Mouse (Mus musculus) MN1 (cell line): Measurements from ENCODE around the gene Gm10718.
"Not testable (repeated sequence)": the region's sequence is repeated elsewhere in the genome, so short reads cannot be mapped to it uniquely, and the experiment has no call there.

ENCODE experiments used
- DNase-seq: peaks from one replicate; pipeline ENCODE4 v3.0.0-alpha.2; 2016; ENCODE audit warnings: low spot score

The Gm10718 gene

DNA sequence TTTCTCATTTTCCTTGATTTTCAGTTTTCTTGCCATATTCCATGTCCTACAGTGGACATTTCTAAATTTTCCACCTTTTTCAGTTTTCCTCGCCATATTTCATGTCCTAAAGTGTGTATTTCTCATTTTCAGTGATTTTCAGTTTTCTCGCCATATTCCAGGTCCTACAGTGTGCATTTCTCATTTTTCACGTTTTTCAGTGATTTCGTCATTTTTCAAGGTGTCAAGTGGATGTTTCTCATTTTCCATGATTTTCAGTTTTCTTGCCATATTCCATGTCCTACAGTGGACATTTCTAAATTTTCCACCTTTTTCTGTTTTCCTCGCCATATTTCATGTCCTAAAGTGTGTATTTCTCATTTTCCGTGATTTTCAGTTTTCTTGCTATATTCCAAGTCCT, 2.3 kb downstream of the Gm10718 start:
- DNase-seq: not testable (repeated sequence)

DNA sequence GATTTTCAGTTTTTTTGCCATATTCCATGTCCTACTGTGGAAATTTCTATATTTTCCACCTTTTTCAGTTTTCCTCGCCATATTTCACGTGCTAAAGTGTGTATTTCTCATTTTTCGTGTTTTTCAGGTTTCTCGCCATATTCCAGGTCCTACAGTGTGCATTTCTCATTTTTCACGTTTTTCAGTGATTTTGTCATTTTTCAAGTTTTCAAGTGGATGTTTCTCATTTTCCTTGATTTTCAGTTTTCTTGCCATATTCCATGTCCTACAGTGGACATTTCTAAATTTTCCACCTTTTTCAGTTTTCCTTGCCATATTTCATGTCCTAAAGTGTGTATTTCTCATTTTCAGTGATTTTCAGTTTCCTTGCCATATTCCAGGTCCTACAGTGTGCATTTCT, 2.8 kb downstream of the Gm10718 start:
- DNase-seq: not testable (repeated sequence)

DNA sequence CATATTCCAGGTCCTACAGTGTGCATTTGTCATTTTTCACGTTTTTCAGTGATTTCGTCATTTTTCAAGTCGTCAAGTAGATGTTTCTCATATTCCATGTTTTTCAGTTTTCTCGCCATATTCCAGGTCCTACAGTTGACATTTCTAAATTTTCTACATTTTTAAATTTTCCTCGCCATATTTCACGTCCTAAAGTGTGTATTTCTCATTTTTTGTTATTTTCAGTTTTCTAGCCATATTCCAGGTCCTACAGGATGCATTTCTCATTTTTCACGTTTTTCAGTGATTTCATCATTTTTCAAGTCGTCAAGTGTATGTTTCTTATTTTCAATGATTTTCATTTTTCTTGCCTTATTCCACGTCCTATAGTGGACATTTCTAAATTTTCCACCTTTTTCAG, 3.4 kb downstream of the Gm10718 start:
- not testable (repeated sequence) for DNase-seq

DNA sequence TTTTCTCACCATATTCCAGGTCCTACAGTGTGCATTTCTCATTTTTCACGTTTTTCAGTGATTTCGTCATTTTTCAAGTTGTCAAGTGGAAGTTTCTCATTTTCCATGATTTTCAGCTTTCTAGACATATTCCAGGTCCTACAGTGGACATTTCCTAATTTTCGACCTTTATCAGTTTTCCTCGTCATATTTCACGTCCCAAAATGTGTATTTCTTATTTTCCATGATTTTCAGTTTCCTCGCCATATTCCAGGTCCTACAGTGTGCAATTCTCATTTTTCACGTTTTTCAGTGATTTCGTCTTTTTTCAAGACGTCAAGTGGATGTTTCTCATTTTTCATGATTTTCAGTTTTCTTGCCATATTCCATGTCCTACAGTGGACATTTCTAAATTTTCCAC, 3.9 kb downstream of the Gm10718 start:
- DNase-seq: peak; percentile 67

DNA sequence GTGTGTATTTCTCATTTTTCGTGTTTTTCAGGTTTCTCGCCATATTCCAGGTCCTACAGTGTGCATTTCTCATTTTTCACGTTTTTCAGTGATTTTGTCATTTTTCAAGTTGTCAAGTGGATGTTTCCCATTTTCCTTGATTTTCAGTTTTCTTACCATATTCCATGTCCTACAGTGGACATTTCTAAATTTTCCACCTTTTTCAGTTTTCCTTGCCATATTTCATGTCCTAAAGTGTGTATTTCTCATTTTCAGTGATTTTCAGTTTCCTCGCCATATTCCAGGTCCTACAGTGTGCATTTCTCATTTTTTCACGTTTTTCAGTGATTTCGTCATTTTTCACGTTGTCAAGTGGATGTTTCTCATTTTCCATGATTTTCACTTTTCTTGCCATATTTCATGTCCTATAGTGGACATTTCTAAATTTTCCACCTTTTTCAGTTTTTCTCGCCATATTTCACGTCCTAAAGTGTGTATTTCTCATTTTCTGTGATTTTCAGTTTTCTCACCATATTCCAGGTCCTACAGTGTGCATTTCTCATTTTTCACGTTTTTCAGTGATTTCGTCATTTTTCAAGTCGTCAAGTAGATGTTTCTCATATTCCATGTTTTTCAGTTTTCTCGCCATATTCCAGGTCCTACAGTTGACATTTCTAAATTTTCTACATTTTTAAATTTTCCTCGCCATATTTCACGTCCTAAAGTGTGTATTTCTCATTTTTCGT, 6.1 kb downstream of the Gm10718 start:
- not testable (repeated sequence) for DNase-seq

DNA sequence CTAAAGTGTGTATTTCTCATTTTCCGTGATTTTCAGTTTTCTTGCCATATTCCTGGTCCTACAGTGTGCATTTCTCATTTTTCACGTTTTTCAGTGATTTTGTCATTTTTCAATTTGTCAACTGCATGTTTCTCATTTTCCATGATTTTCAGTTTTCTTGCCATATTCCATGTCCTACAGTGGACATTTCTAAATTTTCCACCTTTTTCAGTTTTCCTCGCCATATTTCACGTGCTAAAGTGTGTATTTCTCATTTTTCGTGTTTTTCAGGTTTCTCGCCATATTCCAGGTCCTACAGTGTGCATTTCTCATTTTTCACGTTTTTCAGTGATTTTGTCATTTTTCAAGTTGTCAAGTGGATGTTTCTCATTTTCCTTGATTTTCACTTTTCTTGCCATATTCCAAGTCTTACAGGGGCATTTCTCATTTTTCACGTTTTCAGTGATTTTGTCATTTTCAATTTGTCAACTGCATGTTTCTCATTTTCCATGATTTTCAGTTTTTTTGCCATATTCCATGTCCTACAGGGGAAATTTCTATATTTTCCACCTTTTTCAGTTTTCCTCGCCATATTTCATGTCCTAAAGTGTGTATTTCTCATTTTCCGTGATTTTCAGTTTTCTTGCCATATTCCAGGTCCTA, 7.5 kb downstream of the Gm10718 start:
- DNase-seq: peak; percentile 89

DNA sequence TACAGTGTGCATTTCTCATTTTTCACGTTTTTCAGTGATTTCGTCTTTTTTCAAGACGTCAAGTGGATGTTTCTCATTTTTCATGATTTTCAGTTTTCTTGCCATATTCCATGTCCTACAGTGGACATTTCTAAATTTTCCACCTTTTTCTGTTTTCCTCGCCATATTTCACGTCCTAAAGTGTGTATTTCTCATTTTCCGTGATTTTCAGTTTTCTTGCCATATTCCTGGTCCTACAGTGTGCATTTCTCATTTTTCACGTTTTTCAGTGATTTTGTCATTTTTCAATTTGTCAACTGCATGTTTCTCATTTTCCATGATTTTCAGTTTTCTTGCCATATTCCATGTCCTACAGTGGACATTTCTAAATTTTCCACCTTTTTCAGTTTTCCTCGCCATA, 11.0 kb downstream of the Gm10718 start, which contains the start of gene Gm17535:
Gene Gm17535, plus strand, starts transcription at position 301 of the 400 bp plus-strand sequence.
- not testable (repeated sequence) for DNase-seq

DNA sequence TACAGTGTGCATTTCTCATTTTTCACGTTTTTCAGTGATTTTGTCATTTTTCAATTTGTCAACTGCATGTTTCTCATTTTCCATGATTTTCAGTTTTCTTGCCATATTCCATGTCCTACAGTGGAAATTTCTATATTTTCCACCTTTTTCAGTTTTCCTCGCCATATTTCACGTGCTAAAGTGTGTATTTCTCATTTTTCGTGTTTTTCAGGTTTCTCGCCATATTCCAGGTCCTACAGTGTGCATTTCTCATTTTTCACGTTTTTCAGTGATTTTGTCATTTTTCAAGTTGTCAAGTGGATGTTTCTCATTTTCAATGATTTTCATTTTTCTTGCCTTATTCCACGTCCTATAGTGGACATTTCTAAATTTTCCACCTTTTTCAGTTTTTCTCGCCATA, 13.2 kb downstream of the Gm10718 start, which contains the start of gene Gm10715:
Gene Gm10715, plus strand, starts transcription at position 301 of the 400 bp plus-strand sequence.
- DNase-seq: not testable (repeated sequence)

DNA sequence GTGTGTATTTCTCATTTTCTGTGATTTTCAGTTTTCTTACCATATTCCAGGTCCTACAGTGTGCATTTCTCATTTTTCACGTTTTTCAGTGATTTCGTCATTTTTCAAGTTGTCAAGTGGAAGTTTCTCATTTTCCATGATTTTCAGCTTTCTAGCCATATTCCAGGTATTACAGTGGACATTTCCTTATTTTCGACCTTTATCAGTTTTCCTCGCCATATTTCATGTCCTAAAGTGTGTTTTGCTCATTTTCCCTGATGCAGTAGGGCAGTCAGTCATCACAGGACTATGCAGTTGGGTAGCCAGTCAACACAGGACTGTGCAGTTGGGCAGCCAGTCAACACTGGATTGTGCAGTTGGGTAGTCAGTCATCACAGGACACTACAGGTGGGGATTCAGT, 14.8 kb downstream of the Gm10718 start:
- peak; percentile 7 for DNase-seq
